Mouse (Mus musculus) neural tube, embryonic 12.5 days (tissue): ENCODE results near the gene Lmntd2. TPM values are rescaled to one million over a fixed set of nuclear protein-coding genes. Genes with fewer than 3 reads are reported as not detected.
A peak's percentile ranks its signal among the peaks of the same experiment; 100 is the strongest.

Experiments used
- ATAC-seq: fragments of 200-750 bp; cut with Nextera tagmentation; 2 replicates; pipeline ENCODE4 v1.8.0; 2017; ENCODE audit warnings: low read depth, mild to moderate bottlenecking, moderate TSS enrichment, moderate library complexity; ENCODE audit not compliant: low FRiP score
- H3K27ac ChIP-seq: fragments of 300-500 bp; sonication (generic); 2 replicates; pipeline ENCODE4 v1.5.1; 2016
- H3K27me3 ChIP-seq: fragments of 300-500 bp; sonication (generic); replicated peaks from 2 replicates; pipeline ENCODE4 v1.6.1; 2016; ENCODE audit warnings: mild to moderate bottlenecking
- H3K36me3 ChIP-seq: fragments of 300-500 bp; sonication (generic); 2 replicates; pipeline ENCODE4 v1.6.1; 2016; ENCODE audit warnings: mild to moderate bottlenecking
- H3K4me1 ChIP-seq: fragments of 300-500 bp; sonication (generic); 2 replicates; pipeline ENCODE4 v1.6.1; 2016
- H3K4me2 ChIP-seq: fragments of 300-500 bp; sonication (generic); replicated peaks from 2 replicates; pipeline ENCODE4 v1.6.1; 2016; ENCODE audit warnings: mild to moderate bottlenecking
- H3K4me3 ChIP-seq: fragments of 300-500 bp; sonication (generic); 2 replicates; pipeline ENCODE4 v1.5.1; 2016
- H3K9ac ChIP-seq: fragments of 300-500 bp; sonication (generic); 2 replicates; pipeline ENCODE4 v1.6.1; 2016; ENCODE audit warnings: mild to moderate bottlenecking
- H3K9me3 ChIP-seq: fragments of 300-500 bp; sonication (generic); 2 replicates; pipeline ENCODE4 v1.6.1; 2016; ENCODE audit warnings: mild to moderate bottlenecking
- WGBS: fragments of 180-500 bp; shearing (Covaris S2); methylation state at CpG from one replicate; pipeline ENCODE4 v1.1.7; 2016; 5-methylcytosine and 5-hydroxymethylcytosine counted together
- polyA plus RNA-seq: library from polyadenylated mRNA; unstranded; fragments of >200 nt; fragmentation: Nextera tagmentation; extraction: Ambion mirVana; gene quantifications from 2 replicates; pipeline ENCODE4 v1.2.1, GENCODE M21; 2016

Lmntd2 gene
- polyA plus RNA-seq, 1 experiment from 2014 or later = 3.8 TPM

DNA sequence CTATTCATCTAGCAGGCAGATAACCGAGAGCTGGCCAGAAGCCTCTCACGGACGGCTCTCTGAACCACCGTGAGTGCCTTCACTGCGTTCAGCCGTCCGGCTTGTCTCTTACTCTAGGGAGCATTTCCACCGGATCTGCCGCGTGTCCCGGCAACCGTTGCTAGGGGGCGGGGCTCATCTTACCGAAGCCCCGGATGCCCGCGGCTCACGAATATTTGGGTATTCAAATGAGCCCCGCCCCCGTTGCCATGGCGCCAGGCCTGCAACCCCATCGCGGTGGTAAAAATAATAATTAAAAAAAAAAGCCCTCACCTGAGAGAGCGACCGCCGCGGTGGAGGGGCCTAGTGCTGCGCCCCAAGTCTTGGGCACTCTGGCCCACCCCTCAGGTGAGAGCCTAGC is 19.1 kb downstream of the Lmntd2 start:
- Histone ChIP-seq H3K4me3 (peak overlapping the region; percentile 90), H3K4me1 (peaks cover 21% of the 10 kb centered on the region), H3K27ac (0 out of 2 replicates have a peak overlapping the region, but pooled peaks have one; percentile 42), H3K27me3 (no peaks in the 10 kb centered on the region), H3K4me2 (peak overlapping the region; percentile 97), H3K9ac (peak overlapping the region; percentile 58), H3K36me3 (peaks cover 25% of the 10 kb centered on the region), H3K9me3 (no peaks in the 10 kb centered on the region)
- ATAC-seq = peak; percentile 25
- under 1% methylated on average over 28 of the region's 28 CpGs for WGBS

GRCm38 (mm10) chr7:141194409-141194808 is 19.5 kb downstream of the Lmntd2 start:
- under 1% methylated on average over 23 of the region's 23 CpGs for WGBS

DNA sequence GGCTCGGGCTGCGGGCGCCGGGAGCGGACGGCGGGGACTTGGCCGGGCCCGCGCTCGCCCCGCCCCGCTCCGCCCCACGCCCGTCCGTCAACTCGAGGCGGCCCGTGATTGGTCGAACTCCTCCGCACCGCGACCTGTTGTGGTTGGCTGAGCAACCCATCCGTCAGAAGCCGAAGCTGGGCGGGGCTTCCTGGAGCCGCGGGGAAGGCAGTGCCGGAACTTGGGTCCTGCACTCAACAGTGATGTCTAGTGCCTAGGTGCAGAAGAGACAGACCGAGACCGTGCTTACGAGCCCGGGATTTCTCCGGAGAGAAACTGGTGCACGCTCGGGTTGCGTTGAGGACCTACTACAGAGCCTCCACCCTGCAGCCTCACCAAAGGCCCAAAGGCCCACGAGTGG is 19.9 kb downstream of the Lmntd2 start, which contains the start of the genes Hras and Lrrc56:
Hras (minus strand) TSS at position 58 of the 400 bp plus-strand sequence.
Lrrc56 (plus strand) TSS at position 210 of the 400 bp plus-strand sequence.
- Histone ChIP-seq H3K4me2 (peak within 1 kb of the TSS; percentile 97), H3K27ac (peak within 1 kb of the TSS; percentile 50), H3K4me1 (peaks cover 21% of the 10 kb centered on the region), H3K4me3 (peak within 1 kb of the TSS; percentile 90), H3K9ac (peak within 1 kb of the TSS; percentile 93), H3K9me3 (no peaks in the 10 kb centered on the region), H3K36me3 (peaks cover 33% of the 10 kb centered on the region), H3K27me3 (no peaks in the 10 kb centered on the region)
- peak; percentile 94 for ATAC-seq
- WGBS = under 1% methylated on average over 39 of the region's 39 CpGs

More at GRCm38 (mm10) chr7:141194409-141194808, 19.5 kb downstream of the Lmntd2 start:
- no peak for ATAC-seq
- peaks cover 29% of the 10 kb centered on the region for H3K36me3 ChIP-seq
- H3K9me3 ChIP-seq = no peaks in the 10 kb centered on the region
- no peaks in the 10 kb centered on the region for H3K27me3 ChIP-seq
- peak overlapping the region; percentile 58 for H3K9ac ChIP-seq
- H3K4me3 ChIP-seq = peak overlapping the region; percentile 90
- peaks cover 21% of the 10 kb centered on the region for H3K4me1 ChIP-seq
- peak overlapping the region; percentile 97 for H3K4me2 ChIP-seq
- peak overlapping the region; percentile 42 for H3K27ac ChIP-seq

- Histone ChIP-seq H3K4me1 (peaks cover 21% of the 10 kb centered on the region), H3K27ac (peak overlapping the region; percentile 50; the same call in 1 of the 2 replicates), H3K9ac (peak overlapping the region; percentile 93), H3K27me3 (no peaks in the 10 kb centered on the region), H3K4me2 (peak overlapping the region; percentile 97), H3K36me3 (peaks cover 35% of the 10 kb centered on the region), H3K9me3 (no peaks in the 10 kb centered on the region), H3K4me3 (peak overlapping the region; percentile 90)
- peak; percentile 10; the same call in 1 of the 2 replicates for ATAC-seq
- WGBS = 1% methylated on average over 37 of the region's 43 CpGs
These were observed 20.5 kb downstream of the Lmntd2 start for GRCm38 (mm10) chr7:141193348-141193856.

- H3K36me3 ChIP-seq = peaks cover 37% of the 10 kb centered on the region
- peak; percentile 0; the same call in 1 of the 2 replicates for ATAC-seq
- peak overlapping the region; percentile 38; the same call in 1 of the 2 replicates for H3K27ac ChIP-seq
- no peaks in the 10 kb centered on the region for H3K27me3 ChIP-seq
- H3K4me1 ChIP-seq = peaks cover 21% of the 10 kb centered on the region
- WGBS = 28% methylated on average over 12 of the region's 12 CpGs
- peak overlapping the region; percentile 97 for H3K4me2 ChIP-seq
- peak overlapping the region; percentile 90 for H3K4me3 ChIP-seq
- peak overlapping the region; percentile 93 for H3K9ac ChIP-seq
- H3K9me3 ChIP-seq = no peaks in the 10 kb centered on the region
These were observed 21.0 kb downstream of the Lmntd2 start for GRCm38 (mm10) chr7:141192776-141193347.

- ATAC-seq = no peak
- peak overlapping the region; percentile 97 for H3K4me2 ChIP-seq
- H3K36me3 ChIP-seq = peaks cover 37% of the 10 kb centered on the region
- no peak overlapping the region for H3K4me3 ChIP-seq
- H3K9me3 ChIP-seq = no peaks in the 10 kb centered on the region
- 93% methylated on average over 24 of the region's 24 CpGs for WGBS
- no peak overlapping the region for H3K27ac ChIP-seq
- H3K9ac ChIP-seq = peak overlapping the region; percentile 93
- no peaks in the 10 kb centered on the region for H3K27me3 ChIP-seq
- H3K4me1 ChIP-seq = peaks cover 21% of the 10 kb centered on the region
These were observed 21.8 kb downstream of the Lmntd2 start for GRCm38 (mm10) chr7:141191796-141192685.

- no peak overlapping the region for H3K4me3 ChIP-seq
- 86% methylated on average over 14 of the region's 14 CpGs for WGBS
- no peaks in the 10 kb centered on the region for H3K9me3 ChIP-seq
- H3K4me1 ChIP-seq = peaks cover 21% of the 10 kb centered on the region
- no peak overlapping the region for H3K27ac ChIP-seq
- ATAC-seq = no peak
- H3K4me2 ChIP-seq = no peak overlapping the region
- H3K27me3 ChIP-seq = no peaks in the 10 kb centered on the region
- H3K36me3 ChIP-seq = peaks cover 37% of the 10 kb centered on the region
- no peak overlapping the region for H3K9ac ChIP-seq
These were observed 22.8 kb downstream of the Lmntd2 start for GRCm38 (mm10) chr7:141191036-141191435.

DNA sequence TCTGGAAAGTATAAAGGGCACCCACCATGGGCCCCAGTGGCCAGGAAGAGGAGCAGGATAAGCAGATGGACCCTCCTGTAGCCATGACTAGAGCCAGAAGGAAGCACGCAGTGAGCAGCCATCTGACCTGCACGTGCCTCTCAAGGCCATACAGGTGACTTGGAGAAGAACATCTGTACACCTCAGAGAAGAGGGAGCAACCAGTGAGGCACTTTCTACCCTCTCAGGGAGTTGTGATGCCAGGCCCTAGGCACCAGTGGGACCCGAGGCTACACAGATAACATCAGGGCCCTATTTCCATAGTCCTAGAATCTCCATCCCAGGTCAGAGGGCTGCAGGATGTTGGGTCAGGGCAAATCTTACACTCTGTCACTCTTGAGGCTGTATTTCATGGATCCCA is 23.7 kb downstream of the Lmntd2 start:
- Histone ChIP-seq H3K9me3 (no peaks in the 10 kb centered on the region), H3K4me1 (peaks cover 17% of the 10 kb centered on the region), H3K27ac (no peak overlapping the region), H3K27me3 (no peaks in the 10 kb centered on the region), H3K4me2 (no peak overlapping the region), H3K36me3 (peaks cover 37% of the 10 kb centered on the region), H3K4me3 (no peak overlapping the region), H3K9ac (no peak overlapping the region)
- 92% methylated on average over 3 of the region's 3 CpGs for WGBS
- ATAC-seq = no peak

DNA sequence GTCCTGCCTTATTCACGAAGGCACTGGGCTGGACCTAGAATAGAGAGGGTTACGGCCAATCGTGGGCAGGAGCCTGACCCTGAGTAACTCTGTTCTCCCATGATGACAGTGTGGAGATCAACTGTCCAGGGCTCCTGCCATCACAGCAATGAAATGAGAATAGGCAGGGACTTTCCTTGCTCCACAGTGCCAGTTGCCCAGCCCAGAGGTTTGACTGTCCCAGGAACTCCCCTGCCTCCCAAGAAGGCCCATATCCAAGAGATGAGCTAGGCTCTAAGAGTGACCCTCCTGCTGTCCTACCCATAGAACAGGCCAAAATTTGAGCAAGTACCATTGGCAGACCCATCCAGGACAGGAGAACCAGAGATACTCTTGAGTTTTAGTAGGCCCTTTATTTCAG is 25.1 kb downstream of the Lmntd2 start:
- no peaks in the 10 kb centered on the region for H3K9me3 ChIP-seq
- 93% methylated on average over 3 of the region's 3 CpGs for WGBS
- no peaks in the 10 kb centered on the region for H3K27me3 ChIP-seq
- H3K4me2 ChIP-seq = no peak overlapping the region
- no peak overlapping the region for H3K27ac ChIP-seq
- H3K4me1 ChIP-seq = peaks cover 16% of the 10 kb centered on the region
- H3K36me3 ChIP-seq = peaks cover 37% of the 10 kb centered on the region
- H3K4me3 ChIP-seq = no peak overlapping the region
- no peak overlapping the region for H3K9ac ChIP-seq
- ATAC-seq = no peak

GRCm38 (mm10) chr7:141188194-141188593 is 25.7 kb downstream of the Lmntd2 start:
- no peak overlapping the region for H3K4me2 ChIP-seq
- no peak overlapping the region for H3K4me3 ChIP-seq
- peaks cover 37% of the 10 kb centered on the region for H3K36me3 ChIP-seq
- H3K9me3 ChIP-seq = no peaks in the 10 kb centered on the region
- no peaks in the 10 kb centered on the region for H3K27me3 ChIP-seq
- peaks cover 15% of the 10 kb centered on the region for H3K4me1 ChIP-seq
- no peak overlapping the region for H3K9ac ChIP-seq
- ATAC-seq = no peak
- H3K27ac ChIP-seq = no peak overlapping the region
- 90% methylated on average over 3 of the region's 3 CpGs for WGBS

- Histone ChIP-seq H3K27ac (no peak overlapping the region), H3K36me3 (no peaks in the 10 kb centered on the region), H3K4me3 (no peak overlapping the region), H3K27me3 (no peaks in the 10 kb centered on the region), H3K9ac (0 out of 2 replicates have a peak overlapping the region, but pooled peaks have one; percentile 26), H3K4me2 (no peak overlapping the region), H3K4me1 (peaks cover 10% of the 10 kb centered on the region), H3K9me3 (no peaks in the 10 kb centered on the region)
- no peak for ATAC-seq
- 2% methylated on average over 8 of the region's 8 CpGs for WGBS
These were observed 37.7 kb downstream of the Lmntd2 start for GRCm38 (mm10) chr7:141176173-141176572.

DNA sequence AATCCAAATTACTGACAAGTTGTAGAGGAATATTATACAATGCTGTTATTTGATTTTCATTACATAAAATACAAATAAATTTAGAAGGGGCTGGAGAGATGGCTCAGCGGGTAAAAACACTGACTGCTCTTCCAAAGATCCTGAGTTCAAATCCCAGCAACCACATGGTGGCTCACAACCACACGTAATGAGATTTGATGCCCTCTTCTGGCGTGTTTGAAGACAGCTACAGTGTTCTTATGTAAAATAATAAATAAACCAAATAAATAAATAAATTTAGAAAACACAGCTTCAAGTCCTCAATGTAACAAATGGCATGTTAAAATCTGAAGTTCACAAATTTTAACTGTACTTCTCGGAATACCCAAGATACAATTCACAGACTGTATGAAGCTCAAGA is 38.8 kb downstream of the Lmntd2 start:
- no peaks in the 10 kb centered on the region for H3K27me3 ChIP-seq
- H3K9ac ChIP-seq = no peak overlapping the region
- no peaks in the 10 kb centered on the region for H3K36me3 ChIP-seq
- 87% methylated on average over 4 of the region's 4 CpGs for WGBS
- H3K27ac ChIP-seq = no peak overlapping the region
- no peaks in the 10 kb centered on the region for H3K9me3 ChIP-seq
- H3K4me1 ChIP-seq = peaks cover 10% of the 10 kb centered on the region
- H3K4me3 ChIP-seq = no peak overlapping the region
- no peak for ATAC-seq
- H3K4me2 ChIP-seq = no peak overlapping the region
